Mouse (Mus musculus): ENCODE measurements around the gene Chd6.

GRCm38 (mm10) chr2:161049426-161049825 lies 59.4 kb downstream of the Chd6 start:
- no peak for TF ChIP-seq POLR2A (IDR thresholded peaks at IDR 0.05; ENCODE audit: insufficient read length, low read depth)
- TF ChIP-seq CEBPB (IDR thresholded peaks at IDR 0.05; ENCODE audit: insufficient read depth, poor library complexity, severe bottlenecking): no peak
- TF ChIP-seq E2F4 (IDR thresholded peaks at IDR 0.05; ENCODE audit: insufficient read depth): no peak
- no peak for TF ChIP-seq USF1 (IDR thresholded peaks at IDR 0.05; ENCODE audit: low read depth)
- TF ChIP-seq MAX (IDR thresholded peaks at IDR 0.05; ENCODE audit: low read depth): no peak
- no peak for TF ChIP-seq POLR2AphosphoS2 (IDR thresholded peaks at IDR 0.05; ENCODE audit: insufficient read length, low read depth)
- TF ChIP-seq TCF12 (IDR thresholded peaks at IDR 0.05; ENCODE audit: insufficient read depth, poor library complexity, severe bottlenecking): no peak
- TF ChIP-seq MYOD1 (IDR thresholded peaks at IDR 0.05; ENCODE audit: control insufficient read depth in 1 of 3, insufficient read length in 2 of 3, low read depth in 2 of 3): no peak
- TF ChIP-seq MYOG (IDR thresholded peaks at IDR 0.05; ENCODE audit: control insufficient read depth in 1 of 3, insufficient read depth in 1 of 3, insufficient read length in 2 of 3, low read depth in 2 of 3): no peak
- TF ChIP-seq REST (IDR thresholded peaks at IDR 0.05; ENCODE audit: insufficient read depth, insufficient read length): no peak
- TF ChIP-seq SRF (IDR thresholded peaks at IDR 0.05; ENCODE audit: control insufficient read depth, insufficient read length, low read depth): no peak
